Mouse (Mus musculus) liver, adult 2 months (tissue): ENCODE data around the gene Mxra8.

Experiments
- CTCF ChIP-seq: fragments of 200-500 bp; IDR thresholded peaks from 2 replicates; pipeline ENCODE4 v1.5.1; 2011; ENCODE audit warnings: low read depth, low read length, control low read depth
- POLR2A ChIP-seq: fragments of 200-500 bp; IDR thresholded peaks from 2 replicates; pipeline ENCODE4 v1.6.1; 2011; ENCODE audit warnings: low read length, control low read depth; ENCODE audit not compliant: insufficient read depth; ENCODE audit errors: extremely low read depth

DNA sequence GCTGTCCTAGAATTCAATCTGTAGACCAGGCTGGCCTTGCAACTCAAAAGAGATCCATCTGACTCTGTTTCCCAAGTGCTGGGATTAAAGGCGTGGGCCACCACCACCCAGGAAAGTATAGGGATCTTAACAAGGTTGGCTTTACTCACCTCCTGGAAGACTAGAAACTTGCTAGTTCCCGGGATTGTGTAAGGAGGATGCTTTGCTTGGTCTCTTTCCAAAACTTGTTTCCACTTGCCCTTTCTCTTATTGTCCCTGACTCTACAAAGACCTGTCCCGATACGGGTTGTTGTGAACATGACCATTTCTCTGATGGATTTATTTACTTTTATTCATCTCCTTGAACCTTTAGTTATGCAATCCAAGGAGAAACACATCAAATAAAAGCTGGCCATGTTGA lies 9.6 kb upstream of the Mxra8 start:
- TF ChIP-seq CTCF (no peak), POLR2A (no peak)
